Mouse (Mus musculus): ENCODE data around the gene Tax1bp1. TPM values are rescaled to one million over a fixed set of nuclear protein-coding genes. Genes with fewer than 3 reads are reported as not detected.

Gene Tax1bp1
- 1,026 TPM for polyA plus RNA-seq (2014; fragmentation: Illumina TruSeq; extraction: RNeasy Lipid Tissue Mini Kit (QIAGEN cat#74804); ENCODE audit: low read depth, low replicate concordance)

GRCm38 (mm10) chr6:52713104-52713896, at the start of gene Tax1bp1:
Tax1bp1 (plus strand) TSS chr6:52713729.

Other genes starting within 250 kb of the Tax1bp1 start
- 202 TPM for gene Hibadh, start 73.3 kb upstream of the Tax1bp1 start, polyA plus RNA-seq (2014; fragmentation: Illumina TruSeq; extraction: RNeasy Lipid Tissue Mini Kit (QIAGEN cat#74804); ENCODE audit: low read depth, low replicate concordance)